Mouse (Mus musculus): ENCODE data around the gene Nr1d2. TPM values are rescaled to one million over a fixed set of nuclear protein-coding genes. Genes with fewer than 3 reads are reported as not detected.
"Not testable (repeated sequence)": the region's sequence is repeated elsewhere in the genome, so short reads cannot be mapped to it uniquely, and the experiment has no call there.

The Nr1d2 gene
- polyA plus RNA-seq, 1 experiment from 2014 or later, result 6.1 TPM

DNA sequence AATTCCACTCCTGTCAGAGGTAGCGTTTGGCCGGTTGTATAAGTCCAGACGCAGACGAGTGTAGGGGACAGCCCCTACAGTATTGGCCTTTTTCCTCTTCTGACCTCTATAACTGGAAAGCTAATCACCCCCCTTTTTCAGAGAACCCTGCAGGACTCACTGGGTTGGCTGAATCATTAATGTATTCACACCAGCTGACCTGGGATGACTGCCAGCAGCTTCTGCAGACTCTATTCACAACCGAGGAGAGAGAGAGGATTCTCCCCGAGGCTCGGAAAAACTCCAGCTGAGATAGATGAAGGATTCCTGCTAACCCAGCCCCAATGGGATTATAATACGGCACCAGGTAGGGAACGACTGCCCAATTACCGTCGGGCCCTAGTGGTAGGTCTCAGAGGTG, 12.7 kb downstream of the Nr1d2 start:
- ATAC-seq (ENCODE audit: low FRiP score); H3K4me3 ChIP-seq (replicated peaks); H3K36me3 ChIP-seq; H3K27me3 ChIP-seq (replicated peaks); H3K9me3 ChIP-seq (replicated peaks); H3K4me1 ChIP-seq; H3K9ac ChIP-seq (replicated peaks); H3K27ac ChIP-seq (replicated peaks): not testable (repeated sequence)
- peak overlapping the region; percentile 11; the same call in 1 of the 2 replicates for H3K4me2 ChIP-seq
- 43% methylated on average over 11 of the region's 11 CpGs for WGBS

DNA sequence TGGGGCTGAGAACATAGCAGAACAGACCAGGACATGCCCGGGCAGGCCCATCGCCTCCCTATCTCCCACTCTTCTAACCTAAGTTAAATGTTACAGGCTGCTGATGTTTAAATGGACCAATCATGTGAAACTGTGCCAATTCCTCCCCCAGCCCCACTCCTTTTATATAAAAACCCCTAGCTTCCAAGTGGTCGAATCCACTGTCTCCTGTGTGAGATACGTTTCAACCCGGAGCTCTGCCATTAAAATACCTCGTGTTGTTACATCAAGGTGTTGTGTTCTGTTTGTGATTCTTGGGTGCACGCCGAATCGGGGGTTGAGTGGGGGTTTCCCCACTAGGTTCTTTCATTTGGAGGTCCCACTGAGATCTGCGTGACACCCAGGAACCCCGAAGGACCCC, 13.5 kb downstream of the Nr1d2 start:
- H3K36me3 ChIP-seq; H3K9me3 ChIP-seq (replicated peaks); H3K27me3 ChIP-seq (replicated peaks); H3K4me2 ChIP-seq; H3K4me1 ChIP-seq; H3K27ac ChIP-seq (replicated peaks); H3K9ac ChIP-seq (replicated peaks); H3K4me3 ChIP-seq (replicated peaks); ATAC-seq (ENCODE audit: low FRiP score): not testable (repeated sequence)
- WGBS, result 95% methylated on average over 11 of the region's 11 CpGs

DNA sequence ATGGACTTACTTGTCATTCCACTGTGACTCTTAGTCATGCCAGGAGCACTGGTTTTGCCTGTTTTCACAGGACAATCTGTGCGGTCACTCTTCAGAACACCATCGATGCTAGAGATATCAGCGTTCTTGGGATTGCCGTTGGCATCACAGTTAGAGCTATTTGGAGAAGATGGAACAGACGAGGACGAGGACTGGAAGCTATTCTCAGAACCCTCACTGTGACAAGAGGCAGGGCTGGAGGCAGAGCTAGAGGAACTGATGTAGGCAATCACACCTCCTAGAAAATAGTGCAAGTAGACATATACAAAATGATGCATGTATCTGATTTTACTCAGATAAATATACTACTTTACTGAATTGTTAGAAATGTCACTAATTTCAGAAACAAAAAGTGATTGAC, 16.9 kb downstream of the Nr1d2 start:
- no peak for ATAC-seq (ENCODE audit: low FRiP score)
- Histone ChIP-seq H3K9me3 (replicated peaks) (no peaks in the 10 kb centered on the region), H3K4me1 (no peaks in the 10 kb centered on the region), H3K27ac (replicated peaks) (no peak overlapping the region), H3K4me2 (no peak overlapping the region), H3K4me3 (replicated peaks) (no peak overlapping the region), H3K27me3 (replicated peaks) (no peaks in the 10 kb centered on the region), H3K36me3 (no peaks in the 10 kb centered on the region), H3K9ac (replicated peaks) (no peak overlapping the region)
- 95% methylated on average over 6 of the region's 6 CpGs for WGBS

DNA sequence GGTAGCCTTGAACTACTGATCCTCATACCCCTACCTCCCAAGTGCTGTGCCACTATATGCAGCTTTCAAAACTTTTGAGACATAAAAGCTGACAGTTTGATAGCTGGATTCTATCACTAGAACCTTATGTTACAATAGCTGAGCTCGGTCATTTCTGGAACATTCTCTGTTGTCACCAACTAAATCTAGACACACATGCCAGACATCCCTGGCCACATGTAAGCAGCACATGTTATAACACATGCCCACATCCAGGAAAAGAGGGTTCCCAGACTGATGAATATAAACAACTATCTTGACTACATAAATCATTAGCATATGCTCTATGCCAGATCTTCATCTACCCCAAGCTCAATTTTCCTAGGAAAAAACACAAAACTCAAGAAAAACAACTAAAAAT, 21.8 kb downstream of the Nr1d2 start:
- Histone ChIP-seq H3K36me3 (0 out of 2 replicates have a peak, but pooled peaks cover 4% of the 10 kb centered on the region), H3K4me1 (no peaks in the 10 kb centered on the region), H3K9ac (replicated peaks) (no peak overlapping the region), H3K9me3 (replicated peaks) (no peaks in the 10 kb centered on the region), H3K27me3 (replicated peaks) (no peaks in the 10 kb centered on the region), H3K4me2 (no peak overlapping the region), H3K4me3 (replicated peaks) (no peak overlapping the region), H3K27ac (replicated peaks) (no peak overlapping the region)
- ATAC-seq (ENCODE audit: low FRiP score), result no peak
- WGBS, result 94% methylated on average over 1 of the region's 1 CpGs

DNA sequence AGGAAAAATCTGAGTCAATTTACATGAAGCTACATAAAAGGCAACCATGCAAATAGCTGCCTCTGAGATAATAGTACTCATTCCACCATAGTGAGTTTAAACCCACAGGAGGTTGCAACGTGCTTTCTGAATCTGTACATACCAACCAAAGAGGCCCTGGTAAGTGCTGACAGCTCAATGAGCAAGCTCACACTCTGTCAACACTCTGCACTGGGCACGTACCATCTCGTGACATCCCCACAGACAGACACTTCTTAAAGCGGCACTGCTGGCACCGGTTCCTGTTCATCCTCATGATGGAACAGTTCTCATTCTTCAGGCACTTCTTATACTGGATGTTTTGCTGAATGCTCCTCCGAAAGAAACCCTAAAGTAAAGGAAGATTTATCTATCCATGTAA, 22.5 kb downstream of the Nr1d2 start:
- H3K27me3 ChIP-seq (replicated peaks), result no peaks in the 10 kb centered on the region
- H3K4me1 ChIP-seq, result no peaks in the 10 kb centered on the region
- no peak overlapping the region for H3K9ac ChIP-seq (replicated peaks)
- 91% methylated on average over 6 of the region's 6 CpGs for WGBS
- no peaks in the 10 kb centered on the region for H3K9me3 ChIP-seq (replicated peaks)
- no peak for ATAC-seq (ENCODE audit: low FRiP score)
- 0 out of 2 replicates have a peak, but pooled peaks cover 4% of the 10 kb centered on the region for H3K36me3 ChIP-seq
- no peak overlapping the region for H3K27ac ChIP-seq (replicated peaks)
- H3K4me2 ChIP-seq, result no peak overlapping the region
- H3K4me3 ChIP-seq (replicated peaks), result no peak overlapping the region

DNA sequence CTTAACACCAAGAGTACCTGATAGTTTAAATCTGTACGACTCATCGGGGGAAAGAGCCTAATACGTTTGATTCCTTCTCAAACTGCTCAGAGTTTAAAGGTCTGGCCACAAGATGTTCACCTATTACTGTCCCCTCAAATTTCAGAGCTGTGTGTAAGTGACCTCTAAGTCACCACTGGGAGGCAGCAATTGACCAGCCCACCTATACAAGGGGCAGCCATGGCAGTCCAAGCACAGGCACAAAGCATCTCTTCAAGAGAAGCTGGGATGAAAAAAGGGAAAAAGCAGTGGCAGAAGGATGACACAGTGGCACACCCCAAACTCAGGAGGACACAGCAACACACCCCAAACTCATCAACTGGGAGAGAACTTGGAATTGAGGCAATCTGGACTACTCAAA, 28.1 kb downstream of the Nr1d2 start:
- 85% methylated on average over 3 of the region's 3 CpGs for WGBS
- ATAC-seq (ENCODE audit: low FRiP score), result no peak; the same call in 1 of the 2 replicates
- H3K27ac ChIP-seq (replicated peaks), result no peak overlapping the region
- H3K4me3 ChIP-seq (replicated peaks), result no peak overlapping the region
- H3K27me3 ChIP-seq (replicated peaks), result no peaks in the 10 kb centered on the region
- H3K9me3 ChIP-seq (replicated peaks), result no peaks in the 10 kb centered on the region
- peaks cover 12% of the 10 kb centered on the region; the same call in 1 of the 2 replicates for H3K36me3 ChIP-seq
- no peak overlapping the region for H3K9ac ChIP-seq (replicated peaks)
- H3K4me1 ChIP-seq, result no peaks in the 10 kb centered on the region
- H3K4me2 ChIP-seq, result no peak overlapping the region

DNA sequence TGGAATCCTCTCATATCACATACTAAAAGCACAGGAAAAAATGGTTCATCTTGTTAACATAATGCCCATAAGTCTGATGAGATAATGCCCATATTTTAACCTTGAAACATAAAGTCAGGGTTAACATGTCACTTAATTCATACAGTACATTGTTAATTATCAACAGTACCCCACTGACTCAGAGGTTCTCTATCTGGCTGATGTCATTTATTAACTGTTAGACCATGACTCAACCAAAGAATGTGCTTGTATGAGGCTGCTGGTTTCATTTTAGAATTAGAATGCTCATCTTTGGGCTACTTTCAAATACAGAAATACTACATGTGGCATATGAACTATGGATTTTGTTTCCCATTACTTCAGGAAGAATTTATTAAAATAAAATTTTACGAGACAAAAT, 34.6 kb downstream of the Nr1d2 start:
- not testable (repeated sequence) for H3K4me2 ChIP-seq; H3K27me3 ChIP-seq (replicated peaks); H3K4me1 ChIP-seq; H3K9ac ChIP-seq (replicated peaks); H3K4me3 ChIP-seq (replicated peaks); ATAC-seq (ENCODE audit: low FRiP score); H3K36me3 ChIP-seq; H3K9me3 ChIP-seq (replicated peaks); H3K27ac ChIP-seq (replicated peaks)
- WGBS, result 92% methylated on average over 1 of the region's 1 CpGs

DNA sequence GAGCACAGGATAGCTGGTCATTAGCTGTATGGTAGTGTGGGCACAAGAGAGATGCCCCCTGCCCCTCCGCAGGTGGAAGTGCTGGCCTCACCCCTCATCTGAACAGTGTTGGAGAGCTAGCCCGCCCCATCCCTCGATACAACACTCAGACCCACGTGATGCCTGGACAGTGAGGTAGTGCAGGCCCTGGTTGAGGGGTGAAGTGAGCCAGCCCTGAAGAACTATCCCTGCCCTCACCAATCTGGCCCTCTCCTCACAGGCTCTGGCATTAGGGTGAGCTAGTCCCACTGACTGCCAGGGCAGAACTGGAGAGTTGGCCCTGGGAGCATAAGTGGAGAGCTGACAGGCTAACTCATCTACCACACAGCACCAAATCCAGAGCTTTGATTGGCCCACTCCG, 37.5 kb downstream of the Nr1d2 start:
- Histone ChIP-seq H3K4me2 (no peak overlapping the region), H3K27ac (replicated peaks) (no peak overlapping the region), H3K36me3 (no peaks in the 10 kb centered on the region), H3K4me1 (no peaks in the 10 kb centered on the region), H3K9me3 (replicated peaks) (no peaks in the 10 kb centered on the region), H3K4me3 (replicated peaks) (no peak overlapping the region), H3K27me3 (replicated peaks) (no peaks in the 10 kb centered on the region), H3K9ac (replicated peaks) (no peak overlapping the region)
- no peak for ATAC-seq (ENCODE audit: low FRiP score)
- 96% methylated on average over 5 of the region's 5 CpGs for WGBS

DNA sequence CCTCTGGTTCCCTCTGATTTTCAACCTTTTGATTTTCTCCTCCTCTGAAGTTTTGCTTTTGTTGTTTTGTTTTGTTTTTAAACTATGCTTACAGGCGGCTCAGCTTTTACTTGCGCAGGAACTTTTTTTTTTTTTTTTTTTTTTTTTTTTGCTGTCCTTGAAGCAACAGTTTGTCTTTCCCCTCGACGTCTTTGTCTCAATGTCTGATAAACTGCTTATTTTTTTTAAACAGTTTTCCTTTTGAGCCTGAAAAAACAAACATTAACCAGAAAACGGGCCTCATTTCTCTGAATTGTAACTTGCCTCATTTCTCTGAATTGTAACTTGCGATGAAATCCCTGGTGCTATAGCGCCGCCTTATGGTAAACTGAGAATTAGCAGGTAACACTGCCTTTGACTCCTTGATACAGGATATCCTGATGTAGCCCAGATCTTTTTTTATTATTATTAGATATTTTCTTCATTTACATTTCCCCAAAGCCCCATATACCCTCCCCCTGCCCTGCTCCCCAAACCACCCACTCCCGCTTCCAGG, 52.0 kb downstream of the Nr1d2 start:
- no peak overlapping the region for H3K4me2 ChIP-seq
- no peaks in the 10 kb centered on the region for H3K36me3 ChIP-seq
- no peaks in the 10 kb centered on the region for H3K4me1 ChIP-seq
- H3K9ac ChIP-seq (replicated peaks), result no peak overlapping the region
- H3K9me3 ChIP-seq (replicated peaks), result no peaks in the 10 kb centered on the region
- H3K27ac ChIP-seq (replicated peaks), result no peak overlapping the region
- no peak for ATAC-seq (ENCODE audit: low FRiP score)
- H3K27me3 ChIP-seq (replicated peaks), result no peaks in the 10 kb centered on the region
- no peak overlapping the region for H3K4me3 ChIP-seq (replicated peaks)
- 52% methylated on average over 9 of the region's 9 CpGs for WGBS

DNA sequence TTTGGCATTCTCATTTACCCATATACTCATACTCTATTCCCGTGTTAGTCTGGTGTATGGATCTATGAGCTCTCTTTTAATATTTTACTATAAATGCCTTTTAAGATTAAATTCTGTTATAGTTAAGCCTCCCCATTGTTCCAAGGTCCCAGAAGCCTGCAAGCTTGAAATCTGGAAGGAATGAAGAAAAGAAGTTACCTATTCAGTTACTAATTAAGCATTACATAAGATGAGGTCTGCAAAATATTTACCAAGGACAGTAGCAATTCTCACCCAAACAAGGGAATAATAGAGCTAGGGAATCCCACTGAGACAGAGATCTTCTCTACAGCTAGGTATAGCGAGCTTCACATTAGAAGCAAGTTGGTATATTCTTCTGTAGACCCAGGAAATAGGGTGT, 61.4 kb downstream of the Nr1d2 start:
- WGBS, result 84% methylated on average over 2 of the region's 2 CpGs
- ATAC-seq (ENCODE audit: low FRiP score), result not testable (repeated sequence)

DNA sequence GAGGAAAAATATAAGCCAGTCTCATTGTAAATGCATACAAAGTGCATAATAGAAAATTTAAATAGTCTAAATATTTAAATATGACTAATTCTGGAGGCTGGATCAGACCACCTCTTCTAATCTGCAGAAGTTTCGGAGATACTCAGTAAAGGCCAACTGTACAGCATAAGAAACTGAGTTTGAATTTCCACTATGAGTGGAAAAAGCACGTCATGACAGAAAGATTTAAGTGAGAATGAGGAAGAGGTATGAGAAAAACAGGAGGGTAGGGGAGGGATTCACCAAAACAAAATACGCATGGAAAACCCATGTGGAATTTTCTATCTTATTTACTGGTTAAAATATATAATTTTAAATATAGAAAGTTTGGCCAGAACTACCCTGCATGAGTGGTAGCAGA, 71.3 kb downstream of the Nr1d2 start:
- ATAC-seq (ENCODE audit: low FRiP score), result no peak
- no peaks in the 10 kb centered on the region for H3K9me3 ChIP-seq (replicated peaks)
- H3K4me1 ChIP-seq, result no peaks in the 10 kb centered on the region
- 87% methylated on average over 3 of the region's 3 CpGs for WGBS
- no peak overlapping the region for H3K27ac ChIP-seq (replicated peaks)
- no peak overlapping the region for H3K4me2 ChIP-seq
- no peak overlapping the region for H3K9ac ChIP-seq (replicated peaks)
- no peaks in the 10 kb centered on the region for H3K27me3 ChIP-seq (replicated peaks)
- no peak overlapping the region for H3K4me3 ChIP-seq (replicated peaks)
- no peaks in the 10 kb centered on the region for H3K36me3 ChIP-seq

More for the DNA sequence above, 61.4 kb downstream of the Nr1d2 start:
- not testable (repeated sequence) for H3K9ac ChIP-seq (replicated peaks); H3K4me2 ChIP-seq; H3K4me1 ChIP-seq; H3K27me3 ChIP-seq (replicated peaks); H3K9me3 ChIP-seq (replicated peaks); H3K27ac ChIP-seq (replicated peaks); H3K36me3 ChIP-seq; H3K4me3 ChIP-seq (replicated peaks)

DNA sequence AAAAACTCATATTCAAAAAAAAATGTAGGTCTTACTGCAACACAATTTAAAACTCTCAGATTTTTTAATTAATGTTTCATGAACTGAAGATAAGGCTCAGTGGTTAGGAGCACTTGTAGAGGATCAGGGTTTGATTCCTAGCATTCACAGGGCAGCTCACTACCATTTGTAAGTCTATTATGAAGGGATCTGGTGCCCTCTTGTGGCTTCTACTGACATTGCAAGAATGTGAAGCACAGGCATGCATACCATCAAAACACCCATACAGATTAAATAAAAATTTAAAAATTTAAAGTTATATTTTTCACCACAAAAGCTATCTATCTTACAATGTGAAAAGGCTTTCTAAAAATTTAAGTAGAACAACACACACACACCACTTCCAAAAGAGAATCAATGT, 71.9 kb downstream of the Nr1d2 start:
- Histone ChIP-seq H3K4me1 (no peaks in the 10 kb centered on the region), H3K4me2 (no peak overlapping the region), H3K9ac (replicated peaks) (no peak overlapping the region), H3K4me3 (replicated peaks) (no peak overlapping the region), H3K9me3 (replicated peaks) (no peaks in the 10 kb centered on the region), H3K27ac (replicated peaks) (no peak overlapping the region), H3K27me3 (replicated peaks) (no peaks in the 10 kb centered on the region), H3K36me3 (no peaks in the 10 kb centered on the region)
- ATAC-seq (ENCODE audit: low FRiP score), result no peak
